Mouse (Mus musculus): ENCODE results near the gene Gm6657. TPM values are rescaled to one million over a fixed set of nuclear protein-coding genes. Genes with fewer than 3 reads are reported as not detected.

Gene Gm6657
- polyA plus RNA-seq, 2 experiments = not detected

DNA sequence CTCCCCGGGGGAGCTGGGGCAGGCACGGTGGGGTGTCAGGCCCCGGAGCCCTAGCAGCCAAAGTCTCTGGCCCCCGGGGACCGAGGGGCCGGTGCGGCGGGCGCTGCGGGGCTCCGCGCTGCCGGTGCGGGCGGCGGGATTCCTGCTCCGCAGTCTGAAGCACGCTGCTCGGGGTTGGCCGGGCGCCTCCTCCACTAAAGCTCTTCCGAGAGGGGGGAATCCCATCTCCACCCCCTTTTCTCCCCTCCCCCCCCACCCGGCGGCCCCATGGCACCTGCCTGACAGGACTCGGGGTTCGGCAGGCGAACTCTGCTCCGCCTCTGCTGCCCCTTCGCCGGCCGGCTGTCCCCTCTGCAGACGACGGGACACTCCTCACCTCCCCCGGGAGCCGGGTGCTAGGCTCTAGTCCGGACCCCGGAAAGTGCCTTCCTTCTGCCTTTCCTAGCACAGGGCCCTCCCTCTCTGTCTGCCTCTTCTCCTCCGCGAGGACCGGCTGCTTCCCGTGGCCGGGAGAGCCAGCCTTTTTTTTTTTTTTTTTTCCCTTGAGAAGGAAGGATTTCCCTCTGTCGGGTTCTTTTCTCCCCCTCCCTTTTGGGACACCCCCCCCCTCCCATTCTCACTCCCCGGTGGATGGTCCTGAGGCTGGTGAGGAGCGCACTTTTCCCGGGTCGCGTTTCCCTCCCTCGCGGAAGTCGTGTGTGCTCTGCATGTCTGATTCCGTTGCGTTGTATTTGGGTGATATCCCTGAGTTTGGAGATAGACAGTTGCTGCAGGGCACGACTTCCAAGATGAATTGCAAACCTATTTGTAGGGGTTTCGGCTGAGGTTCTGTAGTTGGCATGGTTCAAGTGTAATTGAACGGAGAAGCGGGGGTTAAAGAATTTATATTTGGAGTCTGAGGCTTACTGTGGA lies 33.2 kb downstream of the Gm6657 start:
- H3K9ac ChIP-seq (ENCODE audit: low read depth, low read length, severe bottlenecking) = peak overlapping the region; percentile 84
- no peaks in the 10 kb centered on the region for H3K4me1 ChIP-seq (ENCODE audit: control insufficient read depth, insufficient read depth, low read length)
- no peaks in the 10 kb centered on the region for H3K36me3 ChIP-seq (ENCODE audit: control insufficient read depth, insufficient read depth, low read length)
- no peaks in the 10 kb centered on the region for H3K9me3 ChIP-seq (ENCODE audit: control insufficient read depth, low read length)
- no peaks in the 10 kb centered on the region for H3K27me3 ChIP-seq (ENCODE audit: control insufficient read depth, insufficient read depth, low read length)
- ATAC-seq (ENCODE audit: low FRiP score, low read depth) = no peak
- H3K4me3 ChIP-seq (replicated peaks; ENCODE audit: low read length) = peak overlapping the region; percentile 93
- peak overlapping the region; percentile 98 for H3K27ac ChIP-seq (replicated peaks; ENCODE audit: low read depth, low read length)
- DNase-seq (ENCODE audit: low spot score) = peak; percentile 28
- peak overlapping the region; percentile 85 for H3K4me2 ChIP-seq (replicated peaks; ENCODE audit: low read depth, low read length, severe bottlenecking)
- TF ChIP-seq POLR2A (IDR thresholded peaks at IDR 0.05; ENCODE audit: borderline replicate concordance, extremely low read depth, insufficient read depth, insufficient read length) = no peak
- under 1% methylated on average over 35 of the region's 57 CpGs for WGBS

DNA sequence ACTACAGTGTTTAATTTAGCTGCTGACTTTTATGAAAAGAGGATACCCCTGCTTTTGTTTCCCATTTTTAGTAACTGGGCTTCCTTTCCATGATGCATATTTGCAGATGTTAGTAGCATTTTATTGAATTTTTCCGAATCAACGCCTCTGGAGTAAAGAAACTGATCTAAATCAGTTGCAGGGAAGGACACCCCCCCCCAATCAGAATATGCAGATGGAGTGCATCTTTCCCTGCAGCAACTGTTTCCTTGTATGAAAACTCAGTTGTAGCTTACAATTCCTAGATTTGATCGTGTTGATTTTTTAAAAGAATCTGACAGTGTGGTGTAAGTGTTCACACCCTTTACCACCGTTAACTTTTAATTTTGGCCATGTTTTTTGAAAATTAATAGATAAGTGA lies 34.1 kb downstream of the Gm6657 start:
- TF ChIP-seq POLR2A (IDR thresholded peaks at IDR 0.05; ENCODE audit: borderline replicate concordance, extremely low read depth, insufficient read depth, insufficient read length) = no peak
- Histone ChIP-seq H3K36me3 (ENCODE audit: control insufficient read depth, insufficient read depth, low read length) (no peaks in the 10 kb centered on the region), H3K9me3 (ENCODE audit: control insufficient read depth, low read length) (no peaks in the 10 kb centered on the region), H3K4me3 (replicated peaks; ENCODE audit: low read length) (peak overlapping the region; percentile 93), H3K9ac (ENCODE audit: low read depth, low read length, severe bottlenecking) (no peak overlapping the region), H3K27me3 (ENCODE audit: control insufficient read depth, insufficient read depth, low read length) (no peaks in the 10 kb centered on the region), H3K4me2 (replicated peaks; ENCODE audit: low read depth, low read length, severe bottlenecking) (peak overlapping the region; percentile 85; the same call in 1 of the 2 replicates), H3K27ac (replicated peaks; ENCODE audit: low read depth, low read length) (no peak overlapping the region), H3K4me1 (ENCODE audit: control insufficient read depth, insufficient read depth, low read length) (no peaks in the 10 kb centered on the region)
- no peak for DNase-seq (ENCODE audit: low spot score)
- ATAC-seq (ENCODE audit: low FRiP score, low read depth) = no peak
- WGBS = 37% methylated on average over 4 of the region's 4 CpGs

DNA sequence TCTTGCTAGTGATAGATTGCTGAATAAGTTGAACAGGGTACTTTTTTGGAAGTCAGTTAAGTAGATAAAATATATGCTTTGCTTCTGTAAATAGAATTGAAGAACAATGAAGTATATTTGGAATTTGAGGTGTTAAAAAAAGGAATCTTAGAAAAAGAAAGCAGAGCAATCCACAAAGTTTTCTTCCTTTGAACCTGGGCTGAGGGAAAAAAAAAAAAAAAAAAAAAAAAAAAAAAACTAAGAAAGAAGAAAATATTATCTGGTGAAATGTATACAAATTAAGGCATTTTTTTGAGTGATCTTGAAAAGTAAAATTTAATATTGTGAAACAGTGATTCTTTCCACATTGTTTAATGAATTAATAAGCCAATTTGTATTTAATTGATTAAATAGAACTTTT lies 38.5 kb downstream of the Gm6657 start:
- H3K9ac ChIP-seq (ENCODE audit: low read depth, low read length, severe bottlenecking) = no peak overlapping the region
- H3K9me3 ChIP-seq (ENCODE audit: control insufficient read depth, low read length) = no peaks in the 10 kb centered on the region
- ATAC-seq (ENCODE audit: low FRiP score, low read depth) (no peak), DNase-seq (ENCODE audit: low spot score) (no peak)
- no peak overlapping the region for H3K4me2 ChIP-seq (replicated peaks; ENCODE audit: low read depth, low read length, severe bottlenecking)
- H3K36me3 ChIP-seq (ENCODE audit: control insufficient read depth, insufficient read depth, low read length) = no peaks in the 10 kb centered on the region
- H3K27me3 ChIP-seq (ENCODE audit: control insufficient read depth, insufficient read depth, low read length) = no peaks in the 10 kb centered on the region
- no peaks in the 10 kb centered on the region for H3K4me1 ChIP-seq (ENCODE audit: control insufficient read depth, insufficient read depth, low read length)
- H3K27ac ChIP-seq (replicated peaks; ENCODE audit: low read depth, low read length) = no peak overlapping the region
- TF ChIP-seq POLR2A (IDR thresholded peaks at IDR 0.05; ENCODE audit: borderline replicate concordance, extremely low read depth, insufficient read depth, insufficient read length) = no peak
- H3K4me3 ChIP-seq (replicated peaks; ENCODE audit: low read length) = no peak overlapping the region

DNA sequence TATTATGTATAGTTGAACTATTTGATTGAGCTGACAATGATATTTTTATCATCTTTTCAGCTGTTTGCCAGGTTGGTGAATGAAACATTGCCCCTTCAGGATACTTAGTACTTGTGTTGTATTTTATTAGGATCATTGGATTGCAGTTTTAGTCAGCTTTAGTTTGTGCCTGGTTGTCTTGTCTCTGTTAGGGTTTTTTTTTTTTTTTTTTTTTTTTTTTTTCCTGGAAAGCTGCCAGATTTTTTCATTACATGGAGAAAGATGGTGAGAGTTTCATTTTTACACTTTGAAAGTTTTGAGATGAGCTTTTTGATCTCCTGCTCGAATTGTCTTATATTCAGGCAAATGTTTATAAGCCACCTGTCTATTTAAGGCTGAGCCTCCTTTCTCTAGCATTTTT lies 54.3 kb downstream of the Gm6657 start:
- H3K27ac ChIP-seq (replicated peaks; ENCODE audit: low read depth, low read length) = no peak overlapping the region
- 44% methylated on average over 1 of the region's 1 CpGs for WGBS
- H3K4me3 ChIP-seq (replicated peaks; ENCODE audit: low read length) = no peak overlapping the region
- H3K4me2 ChIP-seq (replicated peaks; ENCODE audit: low read depth, low read length, severe bottlenecking) = no peak overlapping the region
- TF ChIP-seq POLR2A (IDR thresholded peaks at IDR 0.05; ENCODE audit: borderline replicate concordance, extremely low read depth, insufficient read depth, insufficient read length) = no peak
- no peaks in the 10 kb centered on the region for H3K4me1 ChIP-seq (ENCODE audit: control insufficient read depth, insufficient read depth, low read length)
- no peak for DNase-seq (ENCODE audit: low spot score)
- H3K9me3 ChIP-seq (ENCODE audit: control insufficient read depth, low read length) = no peaks in the 10 kb centered on the region
- no peaks in the 10 kb centered on the region for H3K36me3 ChIP-seq (ENCODE audit: control insufficient read depth, insufficient read depth, low read length)
- H3K9ac ChIP-seq (ENCODE audit: low read depth, low read length, severe bottlenecking) = no peak overlapping the region
- H3K27me3 ChIP-seq (ENCODE audit: control insufficient read depth, insufficient read depth, low read length) = no peaks in the 10 kb centered on the region
- no peak for ATAC-seq (ENCODE audit: low FRiP score, low read depth)

DNA sequence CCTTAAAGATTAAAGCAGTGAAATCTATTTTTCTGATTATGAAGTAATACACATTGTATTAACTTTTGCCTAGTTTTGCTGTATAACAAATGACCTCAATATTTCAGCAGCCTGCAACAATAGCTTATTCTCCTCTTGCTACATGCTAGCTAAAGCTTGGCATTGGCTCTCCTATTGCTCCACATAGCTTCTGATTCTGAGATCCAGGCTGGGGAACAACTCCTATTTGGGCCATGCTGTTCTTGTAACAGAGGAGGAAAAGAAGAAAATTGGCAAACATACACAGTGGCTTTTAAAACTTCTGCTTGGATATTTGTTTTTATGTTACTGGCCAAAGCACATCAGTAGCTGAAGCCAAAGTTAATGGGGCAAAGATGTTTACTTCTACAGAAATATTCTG lies 55.1 kb downstream of the Gm6657 start:
- no peaks in the 10 kb centered on the region for H3K36me3 ChIP-seq (ENCODE audit: control insufficient read depth, insufficient read depth, low read length)

More for the DNA sequence above, 55.1 kb downstream of the Gm6657 start:
- DNase-seq (ENCODE audit: low spot score) = no peak
- TF ChIP-seq POLR2A (IDR thresholded peaks at IDR 0.05; ENCODE audit: borderline replicate concordance, extremely low read depth, insufficient read depth, insufficient read length) = no peak
- no peak overlapping the region for H3K9ac ChIP-seq (ENCODE audit: low read depth, low read length, severe bottlenecking)
- ATAC-seq (ENCODE audit: low FRiP score, low read depth) = no peak
- no peaks in the 10 kb centered on the region for H3K9me3 ChIP-seq (ENCODE audit: control insufficient read depth, low read length)
- no peak overlapping the region for H3K27ac ChIP-seq (replicated peaks; ENCODE audit: low read depth, low read length)
- H3K27me3 ChIP-seq (ENCODE audit: control insufficient read depth, insufficient read depth, low read length) = no peaks in the 10 kb centered on the region
- H3K4me2 ChIP-seq (replicated peaks; ENCODE audit: low read depth, low read length, severe bottlenecking) = no peak overlapping the region
- no peak overlapping the region for H3K4me3 ChIP-seq (replicated peaks; ENCODE audit: low read length)
- no peaks in the 10 kb centered on the region for H3K4me1 ChIP-seq (ENCODE audit: control insufficient read depth, insufficient read depth, low read length)

Other genes with a start within 250 kb of the Gm6657 start
- 17.5 and 18.9 TPM in 2 replicates for gene Gphn, start 32.1 kb downstream of the Gm6657 start, polyA plus RNA-seq (2012; rRNA removed)
- 16.4 and 19.1 TPM in 2 replicates for gene Gphn, start 32.1 kb downstream of the Gm6657 start, polyA plus RNA-seq (2014; fragmentation: Nextera tagmentation; extraction: Ambion mirVana)